Mouse (Mus musculus) spleen, adult 12 weeks (tissue): ENCODE results near the gene Cdk5rap3.

Experiments used
- DNase-seq: peaks from one replicate; pipeline ENCODE4 v3.0.0; 2022; ENCODE audit warnings: low spot score

Cdk5rap3 gene

GRCm38 (mm10) chr11:96895886-96896285, 20.4 kb downstream of the Cdk5rap3 start:
- DNase-seq = no peak

DNA sequence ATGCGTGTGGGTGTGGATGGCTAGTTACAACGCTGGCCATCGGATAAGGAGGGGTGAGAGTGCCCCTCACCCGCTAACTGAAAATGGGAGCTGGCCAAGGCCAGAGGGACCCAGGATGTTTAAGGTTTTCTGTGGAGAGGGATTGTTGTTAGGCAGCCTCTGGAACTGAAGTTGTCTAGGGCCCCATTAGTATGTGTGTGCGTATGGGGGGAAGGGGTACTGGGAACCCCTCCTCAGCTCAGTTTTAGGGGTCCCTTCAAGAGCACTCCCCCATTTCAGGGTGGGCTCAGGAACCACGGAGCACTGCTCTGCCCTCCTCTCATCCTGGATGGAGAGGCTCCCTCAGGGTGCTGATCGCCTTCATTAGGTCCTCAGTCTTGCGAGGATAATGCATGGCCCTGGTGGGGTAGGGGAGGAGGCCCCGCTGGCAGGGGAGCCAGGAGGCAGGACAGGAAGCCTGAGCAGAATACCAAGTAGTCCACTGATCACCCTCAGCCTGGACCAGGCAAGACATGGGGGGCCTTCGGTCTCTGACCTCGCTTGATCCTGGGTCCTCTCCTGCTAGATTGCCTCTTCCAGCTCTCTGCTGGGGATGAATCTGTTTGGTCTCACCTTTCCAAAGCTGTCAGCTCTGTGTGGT, 23.0 kb downstream of the Cdk5rap3 start:
- no peak for DNase-seq

DNA sequence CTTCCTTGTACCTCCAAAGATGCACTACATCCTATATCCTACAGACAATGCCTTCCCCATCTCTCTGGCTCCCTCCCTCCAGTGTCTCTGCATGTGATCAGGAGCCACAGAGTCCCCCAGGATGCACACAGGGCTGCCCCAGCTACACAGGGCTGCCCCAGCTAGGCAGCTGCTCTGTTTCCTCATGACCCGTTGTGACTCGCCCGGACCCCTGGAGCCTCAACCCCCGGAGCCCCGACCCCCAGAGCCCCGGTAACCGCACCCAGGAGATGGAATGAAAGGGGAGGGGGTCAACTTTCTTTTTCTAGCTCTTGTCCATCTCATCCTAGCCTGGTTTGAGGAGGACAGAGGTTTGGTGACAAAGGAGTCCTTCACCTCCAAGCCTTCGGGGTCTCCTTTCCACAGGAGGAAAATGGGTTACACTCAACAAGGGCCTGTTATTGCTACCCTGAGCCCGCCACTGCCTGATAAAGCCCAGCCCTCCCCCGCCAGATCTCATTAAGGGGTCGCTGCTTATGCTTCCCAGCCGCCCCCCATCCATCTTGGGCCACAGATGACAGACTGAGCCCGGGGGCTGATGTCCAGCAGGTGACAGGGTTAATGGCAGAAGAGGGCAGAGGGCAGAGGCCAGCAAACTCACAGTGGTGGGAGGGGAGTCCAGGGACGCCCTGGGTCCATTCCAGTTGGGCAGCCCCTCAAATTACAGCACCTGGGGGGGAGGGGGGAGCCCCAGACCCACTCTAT, 24.3 kb downstream of the Cdk5rap3 start:
- no peak for DNase-seq

DNA sequence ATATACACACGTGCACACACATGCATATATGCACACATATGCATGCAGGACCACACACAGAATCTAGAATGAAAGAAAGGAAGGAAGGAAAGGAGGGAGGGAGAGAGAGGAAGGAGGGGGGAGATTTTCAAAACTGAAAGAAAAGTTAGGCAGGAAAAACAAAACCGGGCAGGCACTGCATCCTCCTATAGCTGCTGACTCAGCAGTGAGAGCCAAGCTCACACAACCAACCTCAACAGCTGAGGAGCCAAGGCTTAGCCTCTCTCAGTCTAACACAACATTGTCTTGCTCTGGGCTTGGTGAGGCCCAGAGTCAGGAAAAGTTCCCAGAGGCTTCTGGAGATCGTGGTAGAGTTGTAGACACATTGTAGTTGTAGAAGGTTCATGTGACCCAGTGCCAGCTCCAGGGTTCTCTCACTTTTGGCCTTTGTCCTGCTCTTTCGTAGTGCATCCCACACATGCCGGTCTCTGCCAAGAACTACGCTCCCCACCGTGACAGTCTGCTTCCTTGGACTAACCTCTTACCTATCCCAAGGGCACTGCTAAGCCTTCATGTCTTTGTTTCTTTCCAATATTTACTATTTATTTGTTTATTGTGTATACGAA, 29.3 kb downstream of the Cdk5rap3 start:
- no peak for DNase-seq

- DNase-seq = no peak
Measured at GRCm38 (mm10) chr11:96885901-96886340, 30.4 kb downstream of the Cdk5rap3 start.

DNA sequence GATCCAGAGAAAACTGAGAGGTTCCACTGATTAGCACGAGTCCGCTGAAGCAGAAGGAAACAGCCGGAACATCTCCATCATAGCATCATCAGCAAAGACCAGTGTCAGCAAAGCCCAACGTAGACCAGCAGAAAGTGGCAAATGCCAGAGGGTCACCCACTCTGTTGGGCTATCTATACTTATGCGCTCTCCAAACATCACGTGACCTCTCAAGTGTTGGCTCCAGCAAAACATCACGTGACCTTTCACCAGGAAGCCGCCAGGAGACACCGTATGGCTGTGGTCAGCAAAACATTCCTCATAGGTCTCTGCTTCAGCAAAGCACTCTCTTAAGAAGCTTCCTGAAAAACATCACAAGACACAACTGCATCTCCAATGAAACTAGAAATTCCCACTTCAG, 36.0 kb downstream of the Cdk5rap3 start:
- no peak for DNase-seq

- no peak for DNase-seq
Measured at GRCm38 (mm10) chr11:96879359-96879758, 36.9 kb downstream of the Cdk5rap3 start.

DNA sequence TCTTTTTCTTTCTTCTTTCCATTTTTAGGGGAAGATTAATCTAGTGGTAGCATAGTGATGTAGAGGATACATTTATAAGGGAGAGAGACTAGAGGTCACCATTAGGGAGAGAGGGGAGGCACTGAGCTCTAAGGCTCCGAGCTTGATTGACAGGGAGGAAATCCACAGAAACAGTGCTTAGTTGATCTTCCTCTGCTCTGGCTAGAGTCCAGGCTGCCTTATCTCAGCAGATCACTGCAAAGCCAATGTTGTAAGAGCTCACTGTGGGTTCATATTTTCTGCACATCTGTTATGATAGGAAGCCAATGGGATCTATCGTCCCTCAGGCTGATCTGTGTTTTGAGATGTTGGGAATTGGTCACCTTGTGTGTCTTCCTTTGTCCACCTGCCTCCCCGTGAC, 37.6 kb downstream of the Cdk5rap3 start:
- no peak for DNase-seq

DNA sequence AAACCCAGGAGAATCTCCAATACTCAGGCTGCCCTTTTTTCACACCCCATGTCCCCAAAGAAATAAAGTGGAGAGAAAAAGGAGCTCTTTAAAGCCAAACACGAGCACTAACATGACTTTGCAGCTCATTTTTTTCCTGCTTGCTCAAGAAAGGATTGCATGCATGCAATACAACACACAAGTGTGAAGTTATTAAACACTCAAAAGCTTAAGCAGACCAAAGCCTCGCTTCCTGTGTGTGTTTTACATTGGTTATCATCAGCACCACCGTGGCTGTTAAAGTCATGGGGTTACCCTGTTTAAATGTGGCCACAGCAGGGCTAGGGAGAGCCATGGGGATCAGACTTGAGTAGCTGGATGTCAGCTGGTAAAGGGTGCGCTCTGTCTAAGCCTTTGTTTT, 39.2 kb downstream of the Cdk5rap3 start:
- no peak for DNase-seq

- DNase-seq = no peak
Measured at GRCm38 (mm10) chr11:96876300-96877040, 39.8 kb downstream of the Cdk5rap3 start.

DNA sequence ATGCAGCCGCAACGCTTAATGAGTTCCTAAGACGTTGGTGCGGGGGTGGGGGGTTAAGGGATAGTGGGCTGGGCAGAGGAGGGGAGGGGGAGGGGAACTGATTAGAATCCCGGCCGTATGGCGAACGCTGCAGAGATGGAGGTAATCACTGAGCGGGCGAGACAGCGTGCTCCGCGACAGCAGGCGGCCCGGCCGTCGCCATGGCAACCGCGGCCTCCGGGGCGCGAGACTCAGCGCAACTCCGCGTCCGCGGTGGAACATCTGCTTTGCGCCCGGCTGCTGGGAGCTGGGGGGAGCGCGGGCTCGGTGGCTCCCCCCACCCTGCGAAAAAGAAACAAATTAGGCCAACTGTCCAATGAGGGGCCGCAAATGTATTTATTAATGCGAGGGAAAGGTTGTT, 40.6 kb downstream of the Cdk5rap3 start:
- DNase-seq = peak; percentile 14

GRCm38 (mm10) chr11:96875270-96875669, 41.0 kb downstream of the Cdk5rap3 start:
- no peak for DNase-seq

DNA sequence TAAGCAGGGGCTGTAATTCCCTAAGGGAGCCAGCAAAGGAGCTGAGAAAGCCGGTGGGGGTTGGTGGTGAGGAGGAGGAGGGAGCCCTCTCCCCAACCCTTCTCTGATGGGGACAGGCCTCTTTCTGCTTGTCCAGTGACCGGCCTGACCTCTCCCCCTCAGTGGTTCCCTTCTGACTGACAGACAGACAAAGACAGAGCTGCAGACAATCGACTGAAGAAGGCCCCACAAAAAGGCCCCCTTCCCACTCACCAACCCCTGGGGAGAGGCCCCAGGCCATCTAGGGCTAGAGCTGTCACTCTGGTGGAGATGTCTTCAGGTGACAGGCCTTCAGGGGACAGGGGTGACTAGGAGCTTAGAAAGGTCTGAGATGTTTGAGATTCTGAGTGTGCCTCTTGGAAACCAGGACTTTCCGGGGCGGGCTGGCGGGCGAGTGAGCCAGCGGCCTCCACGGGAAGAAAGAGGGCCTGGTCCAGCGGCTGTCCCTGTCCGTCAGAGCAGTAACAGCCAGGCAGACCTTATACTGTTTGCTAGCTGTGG, 42.6 kb downstream of the Cdk5rap3 start:
- DNase-seq = no peak

DNA sequence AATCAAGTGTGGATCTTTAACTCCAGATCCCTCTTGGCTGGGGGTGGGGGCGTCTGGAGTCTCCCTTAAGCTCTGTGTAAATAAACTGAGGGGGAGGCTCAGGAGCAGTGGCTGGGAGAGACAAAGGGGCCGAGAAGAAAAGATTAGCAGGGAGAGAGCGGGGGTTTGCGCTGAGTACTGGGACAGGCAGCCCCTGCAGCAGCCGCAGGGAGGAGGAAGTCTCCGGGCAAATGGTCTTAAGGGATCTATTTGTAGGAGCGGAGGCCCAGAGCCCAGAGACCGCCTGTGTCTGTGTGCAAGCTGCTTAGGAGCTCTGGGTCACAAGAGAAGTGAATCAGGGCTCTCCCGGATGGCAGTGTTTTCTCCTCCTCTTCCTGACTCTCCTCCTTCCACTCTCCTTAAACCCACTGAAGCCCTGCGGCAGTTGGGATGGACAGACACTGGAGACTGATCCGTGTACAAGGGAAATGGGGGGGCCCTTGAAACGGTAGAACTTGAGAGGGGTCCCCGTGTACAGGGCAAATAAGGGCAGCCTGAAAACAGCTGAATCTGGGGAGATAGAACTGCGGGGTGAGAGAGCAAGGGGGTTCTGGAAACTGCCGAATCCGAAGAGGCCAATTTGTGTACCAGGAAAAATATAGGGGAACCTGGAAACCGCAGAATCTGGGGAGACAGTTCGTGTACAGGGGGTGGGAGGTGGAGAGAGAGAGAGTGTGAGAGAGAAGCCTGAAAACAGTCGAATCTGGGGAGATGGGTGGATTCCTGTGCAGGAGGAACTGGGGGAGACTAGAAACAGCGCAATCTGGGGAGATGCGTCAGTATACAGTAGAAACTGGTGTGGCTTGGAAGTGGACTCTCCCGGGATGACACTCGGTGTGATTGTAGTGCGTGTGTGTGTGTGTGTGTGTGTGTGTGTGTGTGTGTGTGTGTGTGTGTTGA, 43.6 kb downstream of the Cdk5rap3 start:
- no peak for DNase-seq

GRCm38 (mm10) chr11:96867149-96867548, 49.1 kb downstream of the Cdk5rap3 start:
- peak; percentile 32 for DNase-seq

- DNase-seq = no peak
Measured at GRCm38 (mm10) chr11:96863206-96863995, 52.9 kb downstream of the Cdk5rap3 start.

GRCm38 (mm10) chr11:96862534-96862933, 53.8 kb downstream of the Cdk5rap3 start:
- no peak for DNase-seq

GRCm38 (mm10) chr11:96861878-96862289, 54.4 kb downstream of the Cdk5rap3 start:
- DNase-seq = peak; percentile 89

DNA sequence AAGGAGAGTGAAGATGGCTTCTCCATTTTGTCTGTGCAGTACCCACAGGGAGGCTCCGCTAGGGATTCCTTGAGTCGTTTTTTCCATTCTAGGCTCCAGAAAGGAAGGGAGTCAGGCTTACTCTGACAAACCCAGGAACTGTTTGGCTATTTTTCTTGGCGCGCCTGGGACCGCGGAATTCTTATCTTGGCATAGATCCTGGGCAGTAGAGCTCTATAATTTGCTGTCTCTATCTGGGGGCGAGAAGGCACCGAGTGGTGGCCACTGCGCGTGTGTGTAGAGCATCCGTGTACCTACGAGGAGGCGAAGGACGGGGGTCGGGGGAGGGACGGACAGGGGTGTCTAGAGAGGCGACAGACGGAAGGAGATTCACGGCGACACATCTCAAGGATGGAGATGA, 54.9 kb downstream of the Cdk5rap3 start:
- DNase-seq = no peak

DNA sequence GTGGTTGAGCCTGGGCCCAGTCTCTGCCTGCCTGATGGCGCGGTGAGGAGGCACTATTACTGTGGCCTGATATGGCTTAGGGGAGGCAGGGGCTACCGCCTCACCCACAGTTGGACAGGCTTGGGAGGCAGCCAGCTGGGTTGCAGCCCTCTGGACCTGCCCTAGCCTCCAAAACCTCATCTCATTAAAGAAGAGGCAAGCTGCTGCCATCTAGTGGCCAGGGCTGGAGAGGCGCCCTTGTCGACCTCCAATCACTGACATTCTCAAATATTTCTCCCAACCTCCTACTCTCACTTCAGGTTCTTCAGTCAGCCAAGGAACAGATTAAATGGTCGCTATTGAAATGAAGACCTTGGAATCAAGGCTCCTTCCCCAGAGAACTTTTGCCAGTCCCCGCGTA, 55.7 kb downstream of the Cdk5rap3 start:
- peak; percentile 58 for DNase-seq
